Mouse (Mus musculus) cerebellum, postnatal 14 days (tissue): ENCODE data around the gene Cttn.

Experiments used
- DNase-seq, 2 experiments: peaks; one replicate each; pipeline ENCODE4 v3.0.0; 2021; ENCODE audit warnings: mixed read lengths in 2 of 2

Gene Cttn

GRCm38 (mm10) chr7:144470545-144471059 is at the start of gene Cttn:
Gene Cttn (minus strand): TSS chr7:144471009.
- DNase-seq = peak; percentile 91 to 92

- DNase-seq = no peak
These were observed 49.0 kb upstream of the Cttn start for GRCm38 (mm10) chr7:144519852-144520251.

GRCm38 (mm10) chr7:144516711-144517110 is 45.9 kb upstream of the Cttn start:
- peak; percentile 29 to 61 for DNase-seq

GRCm38 (mm10) chr7:144509090-144509489 is 38.3 kb upstream of the Cttn start:
- no peak for DNase-seq

GRCm38 (mm10) chr7:144506807-144507206 is 36.0 kb upstream of the Cttn start:
- DNase-seq = no peak

GRCm38 (mm10) chr7:144503959-144504358 is 33.1 kb upstream of the Cttn start:
- no peak for DNase-seq

GRCm38 (mm10) chr7:144492931-144493330 is 22.1 kb upstream of the Cttn start:
- no peak for DNase-seq

- no peak for DNase-seq
These were observed 19.5 kb upstream of the Cttn start for GRCm38 (mm10) chr7:144490201-144490873.

GRCm38 (mm10) chr7:144489067-144489774 is 18.4 kb upstream of the Cttn start:
- DNase-seq = no peak

- no peak for DNase-seq
These were observed 9.5 kb upstream of the Cttn start for GRCm38 (mm10) chr7:144480314-144480713.

GRCm38 (mm10) chr7:144479569-144479968 is 8.8 kb upstream of the Cttn start:
- no peak for DNase-seq

GRCm38 (mm10) chr7:144475741-144476140 is 4.9 kb upstream of the Cttn start:
- DNase-seq = no peak

GRCm38 (mm10) chr7:144473486-144473885 is 2.7 kb upstream of the Cttn start:
- DNase-seq = no peak

- DNase-seq = no peak
These were observed 294 bp upstream of the Cttn start for GRCm38 (mm10) chr7:144471103-144471502.

- DNase-seq = peak in 1 of 2 experiments; percentile 36
These were observed 783 bp downstream of the Cttn start for GRCm38 (mm10) chr7:144469908-144470544.

GRCm38 (mm10) chr7:144469181-144469641 is 1.6 kb downstream of the Cttn start:
- peak; percentile 31 to 37 for DNase-seq

- DNase-seq = no peak
These were observed 2.1 kb downstream of the Cttn start for GRCm38 (mm10) chr7:144468741-144469140.

GRCm38 (mm10) chr7:144462577-144462976 is 8.2 kb downstream of the Cttn start:
- no peak for DNase-seq

GRCm38 (mm10) chr7:144461246-144461902 is 9.4 kb downstream of the Cttn start:
- DNase-seq = no peak

GRCm38 (mm10) chr7:144458881-144459280 is 11.9 kb downstream of the Cttn start:
- no peak for DNase-seq

GRCm38 (mm10) chr7:144450661-144451060 is 20.1 kb downstream of the Cttn start:
- no peak for DNase-seq

- peak; percentile 95 to 99 for DNase-seq
These were observed 20.9 kb downstream of the Cttn start for GRCm38 (mm10) chr7:144449637-144450570.
